Mouse (Mus musculus) heart, adult 2 months (tissue): ENCODE measurements around the gene Ints7.

Experiments
- CTCF ChIP-seq: fragments of 200-600 bp; IDR thresholded peaks from 2 replicates; pipeline ENCODE4 v1.8.1; 2022; ENCODE audit warnings: antibody characterized with exemption, mild to moderate bottlenecking, moderate library complexity
- EP300 ChIP-seq: fragments of 200-500 bp; IDR thresholded peaks from 2 replicates; pipeline ENCODE4 v1.6.1; 2011; ENCODE audit warnings: low read depth, low read length, control low read depth; ENCODE audit not compliant: insufficient read depth
- POLR2A ChIP-seq: fragments of 200-500 bp; IDR thresholded peaks from 2 replicates; pipeline ENCODE4 v1.6.1; 2011; ENCODE audit warnings: mild to moderate bottlenecking, low read depth, low read length, control low read depth; ENCODE audit not compliant: insufficient read depth

- TF ChIP-seq POLR2A (no peak), CTCF (no peak), EP300 (no peak)
Observed at GRCm38 (mm10) chr1:191629170-191629636, 53.8 kb downstream of the Ints7 start.
